Mouse (Mus musculus) kidney, postnatal 0 days (tissue): ENCODE results near the gene Pid1. TPM values are rescaled to one million over a fixed set of nuclear protein-coding genes. Genes with fewer than 3 reads are reported as not detected.

Experiments
- ATAC-seq: fragments of 200-750 bp; cut with Nextera tagmentation; replicated peaks from 2 replicates; pipeline ENCODE4 v1.8.0; 2017; ENCODE audit warnings: low read depth, moderate number of reproducible peaks, moderate TSS enrichment, moderate library complexity; ENCODE audit not compliant: low FRiP score
- DNase-seq: peaks from one replicate; pipeline ENCODE4 v3.0.0-alpha.2; 2016; ENCODE audit warnings: low spot score
- H3K27ac ChIP-seq: fragments of 300-500 bp; sonication (generic); 2 replicates; pipeline ENCODE4 v1.5.1; 2014; ENCODE audit warnings: mild to moderate bottlenecking
- H3K27me3 ChIP-seq: fragments of 300-500 bp; sonication (generic); 2 replicates; pipeline ENCODE4 v1.6.1; 2014; ENCODE audit warnings: low read length, mixed read lengths; ENCODE audit not compliant: insufficient read depth
- H3K36me3 ChIP-seq: fragments of 300-500 bp; sonication (generic); 2 replicates; pipeline ENCODE4 v1.6.1; 2014; ENCODE audit warnings: low read length, mixed read lengths; ENCODE audit not compliant: insufficient read depth
- H3K4me1 ChIP-seq: fragments of 300-500 bp; sonication (generic); replicated peaks from 2 replicates; pipeline ENCODE4 v1.6.1; 2014; ENCODE audit warnings: antibody characterized with exemption, low read length, mixed read lengths; ENCODE audit not compliant: insufficient read depth
- H3K4me2 ChIP-seq: fragments of 300-500 bp; sonication (generic); 2 replicates; pipeline ENCODE4 v1.6.1; 2014; ENCODE audit warnings: mild to moderate bottlenecking, low read length, moderate library complexity, mixed read lengths
- H3K4me3 ChIP-seq: fragments of 300-500 bp; sonication (generic); replicated peaks from 2 replicates; pipeline ENCODE4 v1.5.1; 2014; ENCODE audit warnings: low read depth, low read length
- H3K9ac ChIP-seq: fragments of 300-500 bp; sonication (generic); 2 replicates; pipeline ENCODE4 v1.6.1; 2014; ENCODE audit warnings: low read depth, low read length
- H3K9me3 ChIP-seq: fragments of 300-500 bp; sonication (generic); replicated peaks from 2 replicates; pipeline ENCODE4 v1.6.1; 2016; ENCODE audit warnings: low read length, inconsistent platforms, mixed read lengths
- CTCF ChIP-seq: IDR thresholded peaks from 2 replicates; pipeline ENCODE4 v1.5.1; 2016; ENCODE audit warnings: antibody characterized with exemption, low read depth, mild to moderate bottlenecking, moderate library complexity
- WGBS: fragments of 180-500 bp; shearing (Covaris S2); extraction: QIAGEN DNeasy Blood & Tissue Kit; methylation state at CpG from one replicate; pipeline ENCODE4 v1.1.7; 2014; 5-methylcytosine and 5-hydroxymethylcytosine counted together
- polyA plus RNA-seq: library from polyadenylated mRNA; unstranded; fragments of >200 nt; fragmentation: Nextera tagmentation; extraction: Ambion mirVana; gene quantifications from 2 replicates; pipeline ENCODE4 v1.2.1, GENCODE M21; 2015

Gene Pid1
- polyA plus RNA-seq = 21.2 and 22.9 TPM in 2 replicates

DNA sequence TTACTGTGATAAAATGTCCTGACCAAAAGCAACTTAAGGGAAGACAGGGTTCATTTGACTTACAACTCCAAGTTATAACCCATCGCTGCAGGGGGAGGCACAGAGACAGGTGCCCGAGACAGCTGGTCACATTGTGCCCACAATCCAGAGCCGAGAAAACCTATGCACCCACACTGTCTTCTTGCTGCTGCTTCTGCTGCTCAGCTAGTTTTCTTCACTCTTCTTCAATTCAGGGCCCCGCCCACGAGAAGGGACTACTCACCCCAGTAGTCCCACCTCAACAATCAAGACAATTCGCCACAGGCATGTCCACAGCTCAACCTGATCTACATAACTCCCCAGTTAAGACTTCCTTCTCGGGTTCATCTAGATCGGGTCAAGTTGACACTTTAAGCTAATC lies at the start of gene Pid1:
Gene Pid1 (minus strand): TSS at position 214 of the 400 bp plus-strand sequence.
- Histone ChIP-seq H3K27ac (no peak within 1 kb of the TSS), H3K4me1 (no peaks in the 10 kb centered on the region; the same call in 1 of the 2 replicates), H3K36me3 (no peaks in the 10 kb centered on the region), H3K9me3 (no peaks in the 10 kb centered on the region), H3K9ac (no peak within 1 kb of the TSS), H3K27me3 (no peaks in the 10 kb centered on the region), H3K4me3 (no peak within 1 kb of the TSS), H3K4me2 (no peak within 1 kb of the TSS)
- no peak for ATAC-seq
- WGBS = 85% methylated on average over 8 of the region's 8 CpGs
- no peak for DNase-seq
- TF ChIP-seq CTCF = no peak

DNA sequence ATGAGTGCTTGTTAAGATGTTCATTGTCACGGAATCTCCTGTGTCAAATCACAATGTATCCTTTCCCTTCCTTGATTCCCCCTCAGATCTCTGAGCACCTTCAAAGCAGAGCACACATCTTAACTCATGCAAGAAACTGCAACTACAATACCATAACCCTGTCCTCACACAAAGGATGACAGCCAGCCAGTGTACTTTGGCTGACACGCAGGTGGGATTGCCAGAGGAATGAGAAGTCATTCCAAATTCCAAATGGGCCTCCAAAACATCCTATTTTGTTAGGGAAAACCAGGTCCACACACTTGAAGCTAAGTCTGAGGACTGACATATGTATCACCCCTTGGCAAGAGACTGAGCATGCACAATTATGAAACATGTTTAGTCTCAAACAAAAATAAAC lies 45.5 kb upstream of the Pid1 start:
- DNase-seq (peak; percentile 21), ATAC-seq (no peak)
- Histone ChIP-seq H3K4me1 (no peaks in the 10 kb centered on the region), H3K27me3 (no peaks in the 10 kb centered on the region), H3K27ac (no peak overlapping the region), H3K9ac (no peak overlapping the region), H3K9me3 (no peaks in the 10 kb centered on the region), H3K4me2 (no peak overlapping the region), H3K4me3 (no peak overlapping the region), H3K36me3 (no peaks in the 10 kb centered on the region)
- no peak for TF ChIP-seq CTCF
- WGBS = 77% methylated on average over 2 of the region's 2 CpGs

DNA sequence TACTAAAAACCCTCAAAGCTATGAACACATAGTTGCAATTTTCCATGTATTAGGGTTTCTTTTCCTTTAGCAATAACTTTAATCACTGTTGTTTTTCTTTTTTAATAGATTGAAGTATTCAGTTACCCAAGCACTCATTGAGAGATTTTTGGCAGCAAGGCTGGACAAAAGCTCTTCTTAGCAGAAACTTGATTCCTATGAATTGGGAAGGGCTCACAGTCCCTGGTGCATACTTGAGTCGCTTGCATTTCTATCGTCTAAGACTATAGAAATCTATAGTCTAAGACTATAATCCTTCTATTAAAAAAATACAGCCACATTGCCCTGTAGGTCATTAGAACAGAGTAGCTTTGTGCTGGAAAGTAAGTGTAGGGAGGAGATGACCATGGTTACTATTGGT lies 44.9 kb upstream of the Pid1 start:
- Histone ChIP-seq H3K27me3 (no peaks in the 10 kb centered on the region), H3K27ac (no peak overlapping the region), H3K36me3 (no peaks in the 10 kb centered on the region), H3K4me2 (no peak overlapping the region), H3K9me3 (no peaks in the 10 kb centered on the region), H3K9ac (no peak overlapping the region), H3K4me3 (no peak overlapping the region), H3K4me1 (no peaks in the 10 kb centered on the region)
- WGBS = 73% methylated on average over 2 of the region's 2 CpGs
- ATAC-seq (no peak), DNase-seq (no peak)
- TF ChIP-seq CTCF = no peak

DNA sequence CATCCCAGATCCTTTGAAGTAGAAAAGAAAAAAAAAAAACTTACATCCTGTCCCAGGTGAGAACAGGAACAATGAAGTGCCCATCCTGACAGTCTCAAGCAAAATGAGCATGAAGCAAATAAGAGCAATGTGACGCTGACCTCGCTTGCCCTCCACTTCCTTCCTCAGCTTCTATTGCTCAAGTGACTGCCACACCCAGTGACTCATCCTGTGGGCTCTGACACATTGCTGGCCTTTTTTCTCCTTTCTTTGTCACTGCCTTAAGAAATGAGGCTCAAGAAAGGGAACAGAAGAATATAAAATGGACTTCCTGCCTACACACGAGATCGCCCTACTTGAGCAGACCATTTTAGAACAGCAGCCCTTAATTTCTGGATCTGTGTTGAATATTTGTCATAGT lies 42.9 kb upstream of the Pid1 start:
- H3K27me3 ChIP-seq = no peaks in the 10 kb centered on the region
- no peaks in the 10 kb centered on the region for H3K4me1 ChIP-seq
- no peak overlapping the region for H3K4me2 ChIP-seq
- no peak overlapping the region for H3K4me3 ChIP-seq
- TF ChIP-seq CTCF = no peak
- no peak overlapping the region for H3K9ac ChIP-seq
- ATAC-seq (no peak), DNase-seq (peak; percentile 31)
- no peaks in the 10 kb centered on the region for H3K9me3 ChIP-seq
- H3K27ac ChIP-seq = no peak overlapping the region
- WGBS = 74% methylated on average over 4 of the region's 4 CpGs
- H3K36me3 ChIP-seq = no peaks in the 10 kb centered on the region

DNA sequence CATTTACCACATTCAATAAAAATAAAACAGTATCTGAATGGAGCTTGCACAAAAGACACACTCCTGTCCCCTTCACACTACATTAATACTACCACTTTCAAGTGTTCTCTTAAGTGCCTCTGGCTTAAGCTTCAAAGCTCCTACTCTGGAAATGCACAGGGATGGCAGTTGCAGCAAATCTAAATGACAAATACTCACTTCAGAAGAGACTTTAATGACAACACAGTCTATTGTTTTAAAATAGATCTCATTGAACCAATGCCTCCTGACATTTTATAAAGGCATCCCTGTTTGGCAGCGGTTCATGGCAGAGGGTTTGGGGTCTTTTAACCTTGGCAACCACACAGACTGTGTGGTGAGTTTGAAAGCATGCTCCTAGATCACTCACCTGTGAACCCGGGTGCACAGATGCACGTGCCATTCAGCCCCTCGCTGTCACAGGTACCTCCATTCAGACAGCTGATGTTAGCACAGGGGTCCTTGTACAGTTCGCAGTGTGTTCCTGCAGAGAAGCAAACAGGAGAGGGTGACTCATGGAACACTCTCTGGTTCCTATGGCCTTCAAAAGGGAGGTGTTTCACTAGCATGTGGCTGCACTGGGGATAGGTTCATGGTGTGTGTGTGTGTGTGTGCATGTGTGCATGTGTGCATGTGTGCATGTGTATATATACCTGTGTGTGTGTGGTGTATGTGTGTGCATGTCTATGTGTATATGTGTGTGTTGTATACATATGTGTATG lies 41.7 kb upstream of the Pid1 start:
- DNase-seq (no peak), ATAC-seq (no peak)
- no peak for TF ChIP-seq CTCF
- H3K9ac ChIP-seq = no peak overlapping the region
- no peaks in the 10 kb centered on the region for H3K27me3 ChIP-seq
- no peaks in the 10 kb centered on the region for H3K9me3 ChIP-seq
- no peaks in the 10 kb centered on the region for H3K36me3 ChIP-seq
- H3K27ac ChIP-seq = no peak overlapping the region
- no peak overlapping the region for H3K4me2 ChIP-seq
- WGBS = 85% methylated on average over 5 of the region's 5 CpGs
- no peak overlapping the region for H3K4me3 ChIP-seq
- no peaks in the 10 kb centered on the region for H3K4me1 ChIP-seq

- no peak overlapping the region for H3K9ac ChIP-seq
- H3K4me3 ChIP-seq = no peak overlapping the region
- H3K36me3 ChIP-seq = no peaks in the 10 kb centered on the region
- no peak overlapping the region for H3K4me2 ChIP-seq
- DNase-seq (no peak), ATAC-seq (no peak)
- no peak overlapping the region for H3K27ac ChIP-seq
- 60% methylated on average over 12 of the region's 12 CpGs for WGBS
- no peaks in the 10 kb centered on the region for H3K9me3 ChIP-seq
- no peak for TF ChIP-seq CTCF
- H3K27me3 ChIP-seq = no peaks in the 10 kb centered on the region
- no peaks in the 10 kb centered on the region for H3K4me1 ChIP-seq
Observed at GRCm38 (mm10) chr1:84404880-84405279, 40.9 kb upstream of the Pid1 start.

DNA sequence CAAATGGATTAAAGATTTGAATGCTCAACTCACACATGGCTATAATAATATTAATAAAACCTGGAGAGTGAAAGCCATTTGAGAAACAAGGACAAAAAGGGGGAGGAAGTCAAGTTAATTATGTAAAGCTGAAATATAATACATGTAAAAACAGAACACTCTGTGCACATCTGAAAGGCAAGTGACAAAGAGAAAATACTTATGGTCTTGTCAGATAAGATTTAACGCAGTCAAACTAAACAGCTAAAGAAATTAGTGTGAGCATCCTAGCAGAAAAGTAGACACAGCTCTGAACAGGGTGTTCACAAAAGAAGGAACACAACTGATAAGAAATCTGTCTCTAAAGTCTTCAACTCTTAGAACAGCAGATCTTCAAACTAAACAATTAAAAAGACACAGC lies 38.2 kb upstream of the Pid1 start:
- Histone ChIP-seq H3K36me3 (no peaks in the 10 kb centered on the region), H3K9ac (no peak overlapping the region), H3K4me3 (no peak overlapping the region), H3K4me1 (no peaks in the 10 kb centered on the region), H3K4me2 (no peak overlapping the region), H3K27ac (no peak overlapping the region), H3K9me3 (no peaks in the 10 kb centered on the region), H3K27me3 (no peaks in the 10 kb centered on the region)
- no peak for DNase-seq
- TF ChIP-seq CTCF = no peak
- no peak for ATAC-seq
- WGBS = 51% methylated on average over 1 of the region's 1 CpGs
